Mouse (Mus musculus) C2C12 (cell line): ENCODE results near the gene Csf2rb.

Source experiments
- CEBPB ChIP-seq: IDR thresholded peaks from one replicate; pipeline ENCODE4 v1.6.1; 2011; ENCODE audit warnings: low read depth, mild to moderate bottlenecking, control low read depth, moderate library complexity
- CTCF ChIP-seq: IDR thresholded peaks from one replicate; pipeline ENCODE4 v1.5.1; 2011; ENCODE audit not compliant: control insufficient read depth, insufficient read depth, insufficient read length
- MYOD1 ChIP-seq: IDR thresholded peaks from one replicate; pipeline ENCODE4 v1.6.1; 2011; ENCODE audit warnings: low read depth; ENCODE audit not compliant: control insufficient read depth, insufficient read length
- MYOG ChIP-seq: IDR thresholded peaks from one replicate; pipeline ENCODE4 v1.6.1; 2011; ENCODE audit not compliant: control insufficient read depth, insufficient read length; ENCODE audit errors: extremely low read depth
- USF1 ChIP-seq: IDR thresholded peaks from one replicate; pipeline ENCODE4 v1.6.1; 2011; ENCODE audit warnings: low read depth, mild to moderate bottlenecking, control low read depth, moderate library complexity

GRCm38 (mm10) chr15:78369641-78370040, 44.1 kb downstream of the Csf2rb start:
- TF ChIP-seq CTCF (no peak), MYOG (no peak), USF1 (no peak), CEBPB (no peak), MYOD1 (no peak)
